Comparison of ENCODE assay signal across 8 mouse cellular contexts in genomic region chr11:120142601-120143051, GRCm38 (mm10). TPM values are rescaled to one million over a fixed set of nuclear protein-coding genes. Genes with fewer than 3 reads are reported as not detected.
DNase-seq lines count a peak whose midpoint lies in the region; ATAC-seq and TF ChIP-seq lines count a peak whose summit lies in the region.

No protein-coding gene starts in this region.

- 39% methylated on average over 3 of the region's 3 CpGs for WGBS in kidney, adult 2 months
- whole genome bisulfite sequencing in lung, embryonic 14.5 days: 72% methylated on average over 3 of the region's 3 CpGs
- 57% methylated on average over 3 of the region's 3 CpGs for WGBS in stomach, embryonic 16.5 days

- ATAC-seq in lung, embryonic 14.5 days (ENCODE audit: insufficient read depth): peak; percentile 80
- ATAC-seq in stomach, embryonic 16.5 days (ENCODE audit: insufficient read depth, low FRiP score): peak; percentile 72; the same call in 1 of the 2 replicates

- TF ChIP-seq CTCF in kidney, adult 2 months (conservative IDR thresholded peaks at IDR 0.05; ENCODE audit: insufficient read depth, insufficient read length, low read depth, low read length): peak; percentile 59
- peak; percentile 50 for TF ChIP-seq CTCF in lung, embryonic 14.5 days (IDR thresholded peaks at IDR 0.05; ENCODE audit: low read depth)

- H3K4me1 ChIP-seq in kidney, adult 2 months (ENCODE audit: control insufficient read depth, insufficient read depth, low read length): peaks cover 36% of the 10 kb centered on the region
- H3K4me1 ChIP-seq in lung, embryonic 14.5 days (ENCODE audit: insufficient read depth): no peaks in the 10 kb centered on the region
- peaks cover 21% of the 10 kb centered on the region for H3K4me1 ChIP-seq in stomach, embryonic 16.5 days (ENCODE audit: control insufficient read depth, insufficient read depth, low read length)

- no peaks in the 10 kb centered on the region for H3K36me3 ChIP-seq in kidney, adult 2 months (ENCODE audit: control insufficient read depth, insufficient read depth, low read length)
- peaks cover 43% of the 10 kb centered on the region; the same call in 1 of the 2 replicates for H3K36me3 ChIP-seq in lung, embryonic 14.5 days (ENCODE audit: insufficient read depth)
- H3K36me3 ChIP-seq in stomach, embryonic 16.5 days (ENCODE audit: control insufficient read depth, insufficient read depth, low read length): peaks cover 3% of the 10 kb centered on the region; the same call in 1 of the 2 replicates

- H3K9ac ChIP-seq in lung, embryonic 14.5 days: 0 out of 2 replicates have a peak overlapping the region, but pooled peaks have one; percentile 2
- H3K9ac ChIP-seq in stomach, embryonic 16.5 days (ENCODE audit: low read length): no peak overlapping the region

- H3K27ac ChIP-seq in kidney, adult 2 months (ENCODE audit: insufficient read depth, low read depth, low read length): peak overlapping the region; percentile 47
- peak overlapping the region; percentile 75 for H3K27ac ChIP-seq in lung, embryonic 14.5 days (ENCODE audit: low read depth)
- peak overlapping the region; percentile 67; the same call in 1 of the 2 replicates for H3K27ac ChIP-seq in stomach, embryonic 16.5 days (ENCODE audit: low read length)

- no peak overlapping the region; the same call in 1 of the 2 replicates for H3K4me2 ChIP-seq in lung, embryonic 14.5 days
- H3K4me2 ChIP-seq in stomach, embryonic 16.5 days (ENCODE audit: low read depth, low read length): no peak overlapping the region

- peak; percentile 87 for DNase-seq in layer of hippocampus, adult 9-11 months
- no peak for DNase-seq in layer of hippocampus, adult 18-20 months (ENCODE audit: low spot score in 2 of 2)
- peak; percentile 69 for DNase-seq in adipocyte (ENCODE audit: low spot score)
- peak; percentile 99 for DNase-seq in heart, adult 11 months
- peak; percentile 91 for DNase-seq in kidney, adult 2 months
- peak; percentile 78 for DNase-seq in lung, embryonic 14.5 days
- DNase-seq in urinary bladder, postnatal 25 days (ENCODE audit: low spot score): no peak

- H3K4me3 ChIP-seq in kidney, adult 2 months (ENCODE audit: insufficient read depth, low read depth, low read length): no peak overlapping the region
- H3K4me3 ChIP-seq in lung, embryonic 14.5 days (ENCODE audit: low read depth, low read length): no peak overlapping the region
- H3K4me3 ChIP-seq in stomach, embryonic 16.5 days (replicated peaks; ENCODE audit: low read length): no peak overlapping the region

- H3K27me3 ChIP-seq in kidney, adult 2 months (replicated peaks; ENCODE audit: control insufficient read depth, insufficient read depth, low read length): no peaks in the 10 kb centered on the region
- no peaks in the 10 kb centered on the region for H3K27me3 ChIP-seq in lung, embryonic 14.5 days (ENCODE audit: insufficient read depth, low read length)
- no peaks in the 10 kb centered on the region for H3K27me3 ChIP-seq in stomach, embryonic 16.5 days (ENCODE audit: control insufficient read depth, insufficient read depth, low read length)

- H3K9me3 ChIP-seq in lung, embryonic 14.5 days (ENCODE audit: low read depth, low read length): no peaks in the 10 kb centered on the region
- H3K9me3 ChIP-seq in stomach, embryonic 16.5 days (replicated peaks; ENCODE audit: control insufficient read depth, low read length): no peaks in the 10 kb centered on the region

- no peak for TF ChIP-seq POLR2A in kidney, adult 2 months (IDR thresholded peaks at IDR 0.05; ENCODE audit: low read depth, low read length)

RNA-seq across cellular contexts. Expression of gene Slc38a10, which starts 8.5 kb away (rescaled TPM):
- total RNA-seq in layer of hippocampus, adult 18-20 months (2021): 10 to 100 TPM; 81.4 to 86.5 TPM
- polyA plus RNA-seq in kidney, adult 2 months (2012; rRNA removed): 151 and 178 TPM in 2 replicates
- 77.2 and 83.9 TPM in 2 replicates for polyA plus RNA-seq in lung, embryonic 14.5 days (2014; fragmentation: Nextera tagmentation; extraction: Ambion mirVana)
- 95.9 and 99.2 TPM in 2 replicates for polyA plus RNA-seq in stomach, embryonic 16.5 days (2015; fragmentation: Nextera tagmentation; extraction: Ambion mirVana)

RNA-seq across cellular contexts. Expression of gene Ndufaf8, which starts 43.9 kb away (rescaled TPM):
- total RNA-seq in layer of hippocampus, adult 18-20 months (2021): 10 to 100 TPM; 38.6 to 39.3 TPM
- polyA plus RNA-seq in kidney, adult 2 months (2012; rRNA removed): 77.7 and 79.3 TPM in 2 replicates
- 76.7 and 88.6 TPM in 2 replicates for polyA plus RNA-seq in lung, embryonic 14.5 days (2014; fragmentation: Nextera tagmentation; extraction: Ambion mirVana)
- 69.2 and 69.3 TPM in 2 replicates for polyA plus RNA-seq in stomach, embryonic 16.5 days (2015; fragmentation: Nextera tagmentation; extraction: Ambion mirVana)

RNA-seq across cellular contexts. Expression of gene Tepsin, which starts 44.1 kb away (rescaled TPM):
- 10 to 100 TPM; 13.9 to 17.9 TPM for total RNA-seq in layer of hippocampus, adult 18-20 months (2021)
- 28.5 and 35.6 TPM in 2 replicates for polyA plus RNA-seq in kidney, adult 2 months (2012; rRNA removed)
- polyA plus RNA-seq in lung, embryonic 14.5 days (2014; fragmentation: Nextera tagmentation; extraction: Ambion mirVana): 13.4 and 17.1 TPM in 2 replicates
- polyA plus RNA-seq in stomach, embryonic 16.5 days (2015; fragmentation: Nextera tagmentation; extraction: Ambion mirVana): 19.2 and 21.2 TPM in 2 replicates

RNA-seq across cellular contexts. Expression of gene Cep131, which starts 56.0 kb away (rescaled TPM):
- 10 to 100 TPM; 31.7 to 32.5 TPM for total RNA-seq in layer of hippocampus, adult 18-20 months (2021)
- polyA plus RNA-seq in kidney, adult 2 months (2012; rRNA removed): 5.8 and 6.8 TPM in 2 replicates
- 22.1 and 27.3 TPM in 2 replicates for polyA plus RNA-seq in lung, embryonic 14.5 days (2014; fragmentation: Nextera tagmentation; extraction: Ambion mirVana)
- 11.8 and 12.0 TPM in 2 replicates for polyA plus RNA-seq in stomach, embryonic 16.5 days (2015; fragmentation: Nextera tagmentation; extraction: Ambion mirVana)

Comparison
In these comparisons a context has a peak if more than half of its experiments do, and no peak if none do; other contexts are left out.
1. DNase-seq: peak in layer of hippocampus, adult 9-11 months (single experiment), adipocyte (single experiment), heart, adult 11 months (single experiment), kidney, adult 2 months (single experiment) and lung, embryonic 14.5 days (single experiment); none in layer of hippocampus, adult 18-20 months (0 of 2) and urinary bladder, postnatal 25 days (single experiment).
2. Peak in every context shown above with its lines, with median percentiles within 50 percentile points of each other: H3K27ac ChIP-seq.